In genomic region chr11:78421201-78422009, GRCm38 (mm10) we compare ENCODE assay signal across 26 mouse cellular contexts. TPM values are rescaled to one million over a fixed set of nuclear protein-coding genes. Genes with fewer than 3 reads are reported as not detected.
DNase-seq lines count a peak whose midpoint lies in the region; ATAC-seq and TF ChIP-seq lines count a peak whose summit lies in the region.
"Had no signal": no experiment of that assay in that cellular context is flagged by ENCODE, and none has a peak within 500 bp of the region (broad histone marks: within the 10 kb centered on the region; RNA-seq: fewer than 3 reads in every experiment).

No protein-coding gene starts in this region.

- intact Hi-C loops in heart, postnatal 36 days (cut with DNase I), result no loop called here

- no peak overlapping the region for H3K27ac ChIP-seq in lung, embryonic 16.5 days (ENCODE audit: low read length)
- H3K27ac ChIP-seq in ES-E14 (ENCODE audit: insufficient read depth, low read depth, low read length, poor library complexity, severe bottlenecking), result peak overlapping the region; percentile 10; the same call in 1 of the 2 replicates
- H3K27ac ChIP-seq in midbrain, embryonic 14.5 days (replicated peaks; ENCODE audit: low read depth, low read length), result no peak overlapping the region
- H3K27ac ChIP-seq: embryonic facial prominence, embryonic 13.5 days; forebrain, embryonic 15.5 days; heart, embryonic 10.5 days; hindbrain, embryonic 13.5 days; limb, embryonic 10.5 days; lung, embryonic 15.5 days; midbrain, embryonic 13.5 days; neural tube, embryonic 13.5 days had no signal

- H3K4me3 ChIP-seq in lung, embryonic 16.5 days (ENCODE audit: low read length), result no peak overlapping the region
- H3K4me3 ChIP-seq in lung, adult 2 months (replicated peaks; ENCODE audit: extremely low read depth, low read depth, low read length), result no peak overlapping the region
- H3K4me3 ChIP-seq in E14TG2a.4 (replicated peaks; ENCODE audit: low read length), result peak overlapping the region; percentile 27; the same call in 1 of the 2 replicates
- H3K4me3 ChIP-seq in ES-E14 (ENCODE audit: insufficient read depth in 1 of 2, low read depth in 1 of 2, low read length in 2 of 2, poor library complexity in 1 of 2, severe bottlenecking in 1 of 2), result no peak overlapping the region
- H3K4me3 ChIP-seq in midbrain, embryonic 14.5 days (replicated peaks; ENCODE audit: low read depth, low read length), result no peak overlapping the region
- H3K4me3 ChIP-seq: embryonic facial prominence, embryonic 13.5 days; forebrain, embryonic 15.5 days; heart, embryonic 10.5 days; hindbrain, embryonic 13.5 days; limb, embryonic 10.5 days; lung, embryonic 15.5 days; midbrain, embryonic 13.5 days; neural tube, embryonic 13.5 days had no signal

- TF ChIP-seq POLR2A in lung, adult 2 months (IDR thresholded peaks at IDR 0.05; ENCODE audit: borderline replicate concordance, extremely low read depth, low read depth, low read length), result no peak

- peak; percentile 35 for ATAC-seq in lung, embryonic 16.5 days (ENCODE audit: low read depth)
- peak; percentile 68 for ATAC-seq in granulocyte monocyte progenitor cell, adult 5-6 weeks (replicated peaks; ENCODE audit: poor library complexity, severe bottlenecking)
- ATAC-seq in midbrain, embryonic 14.5 days (ENCODE audit: low FRiP score, low TSS enrichment), result no peak
- ATAC-seq: forebrain, embryonic 15.5 days; inflammation-experienced regulatory T-cells, adult 6 months; midbrain, embryonic 13.5 days had no signal

- DNase-seq in lung, adult 2 months, result no peak
- no peak for DNase-seq in ES-E14 (ENCODE audit: low read depth, low spot score)
- no peak for DNase-seq in embryo, embryonic 11 days
- DNase-seq in heart, postnatal 36 days, result no peak
- no peak for DNase-seq in midbrain, embryonic 14.5 days
- DNase-seq: adrenal gland, postnatal 14 days; cerebellum, adult 9-11 months; gastrocnemius, postnatal 14 days; right cerebral cortex, adult 18-20 months; thymus, adult 2 months had no signal

- no peak for TF ChIP-seq CTCF in lung, adult 2 months (IDR thresholded peaks at IDR 0.05; ENCODE audit: insufficient read depth, low read length)
- no peak for TF ChIP-seq CTCF in E14TG2a.4 (conservative IDR thresholded peaks at IDR 0.05; ENCODE audit: low read length)

- in situ Hi-C loops in ES-E14 (cut with MboI; ENCODE audit: low sequenced_read_pairs in 2 of 2, unreplicated experiment in 2 of 2), result no loop called here

- H3K27me3 ChIP-seq in lung, embryonic 16.5 days (ENCODE audit: control insufficient read depth, insufficient read depth, low read depth, low read length), result peaks cover 2% of the 10 kb centered on the region; the same call in 1 of the 2 replicates
- H3K27me3 ChIP-seq in E14TG2a.4 (ENCODE audit: insufficient read depth, low read length), result peaks cover 5% of the 10 kb centered on the region; the same call in 1 of the 2 replicates
- H3K27me3 ChIP-seq in midbrain, embryonic 14.5 days (ENCODE audit: control insufficient read depth, insufficient read depth, low read length), result no peaks in the 10 kb centered on the region
- H3K27me3 ChIP-seq: forebrain, embryonic 15.5 days had no signal

- no peak overlapping the region for H3K9ac ChIP-seq in lung, embryonic 16.5 days (ENCODE audit: low read length)
- no peak overlapping the region for H3K9ac ChIP-seq in ES-E14 (ENCODE audit: insufficient read depth, low read depth, low read length, poor library complexity, severe bottlenecking)
- H3K9ac ChIP-seq in midbrain, embryonic 14.5 days (replicated peaks; ENCODE audit: low read length), result no peak overlapping the region
- H3K9ac ChIP-seq: embryonic facial prominence, embryonic 13.5 days; forebrain, embryonic 15.5 days; hindbrain, embryonic 13.5 days; lung, embryonic 15.5 days; midbrain, embryonic 13.5 days; neural tube, embryonic 13.5 days had no signal

- no peak overlapping the region for H3K4me2 ChIP-seq in lung, embryonic 16.5 days (ENCODE audit: low read depth, low read length)
- no peak overlapping the region for H3K4me2 ChIP-seq in midbrain, embryonic 14.5 days (ENCODE audit: low read length)
- H3K4me2 ChIP-seq: embryonic facial prominence, embryonic 13.5 days; forebrain, embryonic 15.5 days; hindbrain, embryonic 13.5 days; liver, embryonic 11.5 days; lung, embryonic 15.5 days; midbrain, embryonic 13.5 days; neural tube, embryonic 13.5 days had no signal

- 48% methylated on average over 13 of the region's 13 CpGs for WGBS in lung, embryonic 16.5 days
- WGBS in lung, adult 2 months, result 44% methylated on average over 13 of the region's 13 CpGs
- WGBS in midbrain, embryonic 14.5 days, result 69% methylated on average over 13 of the region's 13 CpGs

- H3K9me3 ChIP-seq in lung, embryonic 16.5 days (ENCODE audit: control insufficient read depth, low read length), result no peaks in the 10 kb centered on the region
- H3K9me3 ChIP-seq in E14TG2a.4 (ENCODE audit: low read length) (no peaks in the 10 kb centered on the region), ES-E14 (ENCODE audit: control insufficient read depth, insufficient read depth, low read depth, low read length) (no peaks in the 10 kb centered on the region)
- no peaks in the 10 kb centered on the region for H3K9me3 ChIP-seq in midbrain, embryonic 14.5 days (ENCODE audit: control insufficient read depth, low read length)
- H3K9me3 ChIP-seq: embryonic facial prominence, embryonic 13.5 days; forebrain, embryonic 15.5 days; heart, embryonic 10.5 days; hindbrain, embryonic 13.5 days; limb, embryonic 10.5 days; lung, embryonic 15.5 days; midbrain, embryonic 13.5 days; neural tube, embryonic 13.5 days had no signal

- no peaks in the 10 kb centered on the region for H3K36me3 ChIP-seq in lung, embryonic 16.5 days (ENCODE audit: control insufficient read depth, insufficient read depth, low read length)
- H3K36me3 ChIP-seq in E14TG2a.4 (ENCODE audit: insufficient read depth, low read length) (no peaks in the 10 kb centered on the region), ES-E14 (ENCODE audit: control insufficient read depth, insufficient read depth, low read length, poor library complexity, severe bottlenecking) (no peaks in the 10 kb centered on the region)
- no peaks in the 10 kb centered on the region for H3K36me3 ChIP-seq in midbrain, embryonic 14.5 days (ENCODE audit: control insufficient read depth, insufficient read depth, low read length)
- H3K36me3 ChIP-seq: embryonic facial prominence, embryonic 13.5 days; forebrain, embryonic 15.5 days; heart, embryonic 10.5 days; hindbrain, embryonic 13.5 days; limb, embryonic 10.5 days; lung, embryonic 15.5 days; midbrain, embryonic 13.5 days; neural tube, embryonic 13.5 days had no signal

- H3K4me1 ChIP-seq in lung, embryonic 16.5 days (replicated peaks; ENCODE audit: control insufficient read depth, insufficient read depth, low read length), result no peaks in the 10 kb centered on the region
- peaks cover 9% of the 10 kb centered on the region; the same call in 1 of the 2 replicates for H3K4me1 ChIP-seq in lung, adult 2 months (ENCODE audit: control insufficient read depth, insufficient read depth, low read length)
- H3K4me1 ChIP-seq in E14TG2a.4 (replicated peaks; ENCODE audit: low read depth, low read length), result peaks cover 63% of the 10 kb centered on the region
- peaks cover 7 to 23% of the 10 kb centered on the region in 2 experiments for H3K4me1 ChIP-seq in ES-E14 (ENCODE audit: control insufficient read depth in 2 of 2, insufficient read depth in 2 of 2, low read length in 2 of 2, poor library complexity in 1 of 2)
- no peaks in the 10 kb centered on the region for H3K4me1 ChIP-seq in midbrain, embryonic 14.5 days (ENCODE audit: control insufficient read depth, insufficient read depth, low read length)
- H3K4me1 ChIP-seq: forebrain, embryonic 15.5 days; heart, embryonic 10.5 days; hindbrain, embryonic 13.5 days; midbrain, embryonic 13.5 days; neural tube, embryonic 13.5 days had no signal

TF ChIP-seq in ES-E14, 5 proteins besides CTCF, POLR2A, EP300 and RAD21:
- no peak for TF ChIP-seq CHD2 (IDR thresholded peaks at IDR 0.05; ENCODE audit: low read depth, low read length)
- TF ChIP-seq MAFK (IDR thresholded peaks at IDR 0.05; ENCODE audit: insufficient read depth, low read depth, low read length), result no peak
- no peak for TF ChIP-seq ZNF384 (IDR thresholded peaks at IDR 0.05; ENCODE audit: low read depth, low read length)

RNA-seq across cellular contexts. Expression of gene Slc13a2, which starts 0.6 kb away (rescaled TPM):
- polyA plus RNA-seq in lung, embryonic 16.5 days (2015; fragmentation: Nextera tagmentation; extraction: Ambion mirVana), result 0.15 and 0.47 TPM in 2 replicates
- 1.5 and 1.9 TPM in 2 replicates for polyA plus RNA-seq in lung, adult 2 months (2012; rRNA removed)
- 0.13 TPM in 1 of 2 replicates, not detected in the other for total RNA-seq in ES-E14 (2012; rRNA removed)
- not detected in 2 replicates for total RNA-seq in granulocyte monocyte progenitor cell, adult 5-6 weeks (2014; fragmentation: Nextera tagmentation)
- not detected in 2 replicates for total RNA-seq in granulocyte monocyte progenitor cell, adult 5-6 weeks (2017)
- total RNA-seq in heart, postnatal 36 days (2021), result not detected
- not detected in 2 replicates for polyA plus RNA-seq in midbrain, embryonic 14.5 days (2014; fragmentation: Nextera tagmentation; extraction: Ambion mirVana)
- total RNA-seq: adrenal gland, postnatal 14 days; gastrocnemius, postnatal 14 days; layer of hippocampus, adult 8-10 months had no signal
- polyA plus RNA-seq: brain, embryonic 14.5 days; embryonic facial prominence, embryonic 13.5 days; forebrain, embryonic 15.5 days; heart, embryonic 10.5 days; heart, postnatal 0 days; hindbrain, embryonic 13.5 days; inflammation-experienced regulatory T-cells, adult 6 months; limb, embryonic 10.5 days; liver, embryonic 11.5 days; midbrain, embryonic 13.5 days; neural tube, embryonic 13.5 days had no signal

RNA-seq across cellular contexts. Expression of gene Foxn1, which starts 35.0 kb away (rescaled TPM):
- 0.77 and 1.2 TPM in 2 replicates for polyA plus RNA-seq in lung, embryonic 16.5 days (2015; fragmentation: Nextera tagmentation; extraction: Ambion mirVana)
- polyA plus RNA-seq in lung, adult 2 months (2012; rRNA removed), result 0.62 TPM in 1 of 2 replicates, not detected in the other
- not detected in 2 replicates for total RNA-seq in ES-E14 (2012; rRNA removed)
- not detected in 2 replicates for total RNA-seq in granulocyte monocyte progenitor cell, adult 5-6 weeks (2014; fragmentation: Nextera tagmentation)
- not detected in 2 replicates for total RNA-seq in granulocyte monocyte progenitor cell, adult 5-6 weeks (2017)
- not detected for total RNA-seq in heart, postnatal 36 days (2021)
- polyA plus RNA-seq in midbrain, embryonic 14.5 days (2014; fragmentation: Nextera tagmentation; extraction: Ambion mirVana), result not detected in 2 replicates
- total RNA-seq: adrenal gland, postnatal 14 days; gastrocnemius, postnatal 14 days had no signal
- polyA plus RNA-seq: forebrain, embryonic 15.5 days; heart, postnatal 0 days; hindbrain, embryonic 13.5 days; inflammation-experienced regulatory T-cells, adult 6 months; limb, embryonic 10.5 days; liver, embryonic 11.5 days; midbrain, embryonic 13.5 days; neural tube, embryonic 13.5 days had no signal

RNA-seq across cellular contexts. Expression of gene Slc46a1, which starts 44.1 kb away (rescaled TPM):
- polyA plus RNA-seq in lung, embryonic 16.5 days (2015; fragmentation: Nextera tagmentation; extraction: Ambion mirVana), result 12.2 TPM in 2 replicates
- polyA plus RNA-seq in lung, adult 2 months (2012; rRNA removed), result 14.0 and 19.4 TPM in 2 replicates
- total RNA-seq in ES-E14 (2012; rRNA removed), result 21.4 and 29.0 TPM in 2 replicates
- 4.2 TPM in 1 of 2 replicates, not detected in the other for total RNA-seq in granulocyte monocyte progenitor cell, adult 5-6 weeks (2014; fragmentation: Nextera tagmentation)
- 1.9 and 2.7 TPM in 2 replicates for total RNA-seq in granulocyte monocyte progenitor cell, adult 5-6 weeks (2017)
- total RNA-seq in heart, postnatal 36 days (2021), result 1 to 10 TPM; 1.6 to 1.8 TPM
- polyA plus RNA-seq in midbrain, embryonic 14.5 days (2014; fragmentation: Nextera tagmentation; extraction: Ambion mirVana), result 21.4 and 22.7 TPM in 2 replicates
